Mouse (Mus musculus): ENCODE measurements around the gene Wdr46. TPM values are rescaled to one million over a fixed set of nuclear protein-coding genes. Genes with fewer than 3 reads are reported as not detected.
"Not testable (repeated sequence)": the region's sequence is repeated elsewhere in the genome, so short reads cannot be mapped to it uniquely, and the experiment has no call there.

The Wdr46 gene
- polyA plus RNA-seq, 1 experiment from 2014 or later: 26.5 TPM

DNA sequence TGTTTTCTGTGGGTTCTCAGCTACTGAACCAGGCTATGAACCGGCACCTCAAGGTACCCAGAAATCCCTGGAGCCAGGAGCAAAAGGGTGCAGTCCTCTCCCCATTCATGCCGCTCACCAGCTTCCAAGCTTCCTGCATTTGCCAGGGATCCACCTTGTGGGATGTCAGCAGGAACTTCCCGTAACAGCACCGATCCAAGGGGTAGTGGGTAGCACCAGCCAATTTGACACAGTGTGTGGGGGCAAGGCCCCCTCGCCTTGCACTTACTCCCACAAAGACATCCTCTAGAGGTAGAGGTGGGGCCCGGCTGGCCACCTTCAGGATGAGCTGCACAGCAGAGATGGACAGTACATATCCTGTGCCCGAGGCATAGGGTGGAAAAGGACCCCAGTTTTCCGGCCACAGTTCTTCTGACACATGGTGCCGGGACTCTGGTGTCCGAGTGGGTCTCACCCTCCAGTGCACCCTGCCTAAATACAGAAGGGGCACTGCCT is 9.7 kb downstream of the Wdr46 start:
- Histone ChIP-seq H3K9ac (peak overlapping the region; percentile 61), H3K4me2 (peak overlapping the region; percentile 83), H3K27ac (replicated peaks) (peak overlapping the region; percentile 91), H3K9me3 (no peaks in the 10 kb centered on the region), H3K36me3 (peaks cover 51% of the 10 kb centered on the region), H3K4me1 (replicated peaks) (peaks cover 61% of the 10 kb centered on the region), H3K4me3 (peak overlapping the region; percentile 49), H3K27me3 (no peaks in the 10 kb centered on the region)
- ATAC-seq (ENCODE audit: low FRiP score, low read depth): no peak; the same call in 1 of the 2 replicates
- 78% methylated on average over 10 of the region's 10 CpGs for WGBS

- WGBS: under 1% methylated on average over 43 of the region's 45 CpGs
- Histone ChIP-seq H3K27me3 (no peaks in the 10 kb centered on the region), H3K4me3 (peak within 1 kb of the TSS; percentile 49), H3K4me1 (replicated peaks) (peaks cover 62% of the 10 kb centered on the region), H3K27ac (replicated peaks) (peak within 1 kb of the TSS; percentile 91), H3K4me2 (peak within 1 kb of the TSS; percentile 83), H3K9me3 (no peaks in the 10 kb centered on the region), H3K9ac (peak within 1 kb of the TSS; percentile 61), H3K36me3 (peaks cover 40% of the 10 kb centered on the region)
- peak; percentile 79 for ATAC-seq (ENCODE audit: low FRiP score, low read depth)
Observed at GRCm38 (mm10) chr17:33951021-33951946, 10.8 kb downstream of the Wdr46 start, which contains the start of gene B3galt4. Gene B3galt4 (minus strand): TSS chr17:33951488.

- H3K4me1 ChIP-seq (replicated peaks): peaks cover 69% of the 10 kb centered on the region
Observed at GRCm38 (mm10) chr17:33952015-33952414, 11.6 kb downstream of the Wdr46 start.

GRCm38 (mm10) chr17:33952879-33953278 is 12.4 kb downstream of the Wdr46 start:
- no peak overlapping the region for H3K4me2 ChIP-seq
- no peaks in the 10 kb centered on the region for H3K9me3 ChIP-seq
- peaks cover 30% of the 10 kb centered on the region for H3K36me3 ChIP-seq
- no peak overlapping the region for H3K9ac ChIP-seq
- WGBS: 82% methylated on average over 4 of the region's 4 CpGs
- H3K27ac ChIP-seq (replicated peaks): no peak overlapping the region
- no peak overlapping the region for H3K4me3 ChIP-seq
- no peaks in the 10 kb centered on the region for H3K27me3 ChIP-seq
- peaks cover 70% of the 10 kb centered on the region for H3K4me1 ChIP-seq (replicated peaks)
- ATAC-seq (ENCODE audit: low FRiP score, low read depth): no peak

More at GRCm38 (mm10) chr17:33952015-33952414, 11.6 kb downstream of the Wdr46 start:
- not testable (repeated sequence) for ATAC-seq (ENCODE audit: low FRiP score, low read depth); H3K27me3 ChIP-seq; H3K9me3 ChIP-seq
- Histone ChIP-seq H3K4me2 (peak overlapping the region; percentile 83), H3K36me3 (peaks cover 36% of the 10 kb centered on the region), H3K9ac (peak overlapping the region; percentile 61; the same call in 1 of the 2 replicates), H3K4me3 (peak overlapping the region; percentile 49), H3K27ac (replicated peaks) (peak overlapping the region; percentile 91; the same call in 1 of the 2 replicates)
- WGBS: 79% methylated on average over 13 of the region's 13 CpGs

- Histone ChIP-seq H3K9ac (no peak overlapping the region), H3K4me3 (no peak overlapping the region), H3K9me3 (no peaks in the 10 kb centered on the region), H3K27me3 (no peaks in the 10 kb centered on the region), H3K36me3 (peaks cover 27% of the 10 kb centered on the region), H3K4me2 (no peak overlapping the region), H3K27ac (replicated peaks) (no peak overlapping the region), H3K4me1 (replicated peaks) (peaks cover 70% of the 10 kb centered on the region)
- 86% methylated on average over 3 of the region's 3 CpGs for WGBS
- no peak for ATAC-seq (ENCODE audit: low FRiP score, low read depth)
Observed at GRCm38 (mm10) chr17:33953310-33953709, 12.8 kb downstream of the Wdr46 start.

GRCm38 (mm10) chr17:33953961-33954565 is 13.6 kb downstream of the Wdr46 start:
- ATAC-seq (ENCODE audit: low FRiP score, low read depth): no peak
- peak overlapping the region; percentile 76 for H3K4me3 ChIP-seq
- peak overlapping the region; percentile 86 for H3K4me2 ChIP-seq
- H3K9ac ChIP-seq: peak overlapping the region; percentile 90
- H3K27me3 ChIP-seq: no peaks in the 10 kb centered on the region
- peaks cover 65% of the 10 kb centered on the region for H3K4me1 ChIP-seq (replicated peaks)
- peaks cover 20% of the 10 kb centered on the region for H3K36me3 ChIP-seq
- 0 out of 2 replicates have a peak overlapping the region, but pooled peaks have one; percentile 87 for H3K27ac ChIP-seq (replicated peaks)
- 31% methylated on average over 5 of the region's 5 CpGs for WGBS
- H3K9me3 ChIP-seq: no peaks in the 10 kb centered on the region

GRCm38 (mm10) chr17:33954646-33955554 is 14.4 kb downstream of the Wdr46 start:
- H3K36me3 ChIP-seq: peaks cover 26% of the 10 kb centered on the region
- peak overlapping the region; percentile 90 for H3K9ac ChIP-seq
- no peaks in the 10 kb centered on the region for H3K9me3 ChIP-seq
- H3K27ac ChIP-seq (replicated peaks): peak overlapping the region; percentile 87
- H3K27me3 ChIP-seq: no peaks in the 10 kb centered on the region
- WGBS: under 1% methylated on average over 33 of the region's 33 CpGs
- ATAC-seq (ENCODE audit: low FRiP score, low read depth): peak; percentile 49; the same call in 1 of the 2 replicates
- H3K4me1 ChIP-seq (replicated peaks): peaks cover 57% of the 10 kb centered on the region
- H3K4me3 ChIP-seq: peak overlapping the region; percentile 76
- peak overlapping the region; percentile 86 for H3K4me2 ChIP-seq

DNA sequence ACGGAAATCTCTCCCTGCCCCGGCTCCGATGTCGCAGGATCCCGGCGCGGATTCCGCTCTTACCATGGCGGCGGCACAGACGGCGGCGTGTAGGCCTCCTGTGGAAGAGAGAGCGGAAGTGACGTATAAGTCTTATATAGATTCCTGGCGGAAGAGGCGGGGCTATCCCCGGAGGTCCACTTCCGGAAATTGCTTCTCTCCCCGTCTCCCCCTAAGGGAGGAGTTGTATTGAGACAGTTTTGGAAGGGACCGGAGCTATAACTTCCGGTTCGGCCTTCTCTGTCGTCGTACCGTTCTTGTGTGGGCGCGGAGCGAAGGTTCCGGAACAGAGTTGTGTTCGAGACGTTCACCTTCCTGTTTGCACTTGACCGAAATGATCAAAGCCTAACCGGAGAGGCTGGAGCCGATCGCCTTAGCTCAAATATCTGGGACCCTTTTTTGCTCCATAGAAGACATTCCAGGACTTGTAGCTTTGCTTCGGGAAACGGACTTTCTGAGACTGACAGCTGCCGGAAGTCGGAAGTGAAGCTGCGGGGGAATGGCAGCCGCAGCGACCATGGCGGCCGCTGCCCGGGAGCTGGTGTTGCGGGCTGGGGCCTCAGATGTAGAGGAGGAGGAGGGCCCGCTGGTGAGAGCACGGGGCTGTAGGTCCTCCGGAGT is 15.2 kb downstream of the Wdr46 start, which contains the start of the genes Vps52 and Rps18:
Gene Vps52 (plus strand): TSS at position 258 of the 660 bp plus-strand sequence.
Gene Rps18 (minus strand): TSS at position 447 of the 660 bp plus-strand sequence.
- WGBS: under 1% methylated on average over 50 of the region's 50 CpGs
- ATAC-seq (ENCODE audit: low FRiP score, low read depth): peak; percentile 89
- Histone ChIP-seq H3K27ac (replicated peaks) (peak within 1 kb of the TSS; percentile 94), H3K4me3 (peak within 1 kb of the TSS; percentile 76), H3K9ac (peak within 1 kb of the TSS; percentile 90), H3K9me3 (no peaks in the 10 kb centered on the region), H3K27me3 (no peaks in the 10 kb centered on the region), H3K36me3 (peaks cover 28% of the 10 kb centered on the region), H3K4me2 (peak within 1 kb of the TSS; percentile 86), H3K4me1 (replicated peaks) (peaks cover 49% of the 10 kb centered on the region)

GRCm38 (mm10) chr17:33956336-33956735 is 15.9 kb downstream of the Wdr46 start:
- Histone ChIP-seq H3K27ac (replicated peaks) (peak overlapping the region; percentile 94), H3K4me3 (peak overlapping the region; percentile 76), H3K36me3 (peaks cover 33% of the 10 kb centered on the region), H3K9me3 (no peaks in the 10 kb centered on the region), H3K4me1 (replicated peaks) (peaks cover 45% of the 10 kb centered on the region), H3K27me3 (no peaks in the 10 kb centered on the region), H3K9ac (peak overlapping the region; percentile 79), H3K4me2 (peak overlapping the region; percentile 77)
- WGBS: 9% methylated on average over 10 of the region's 10 CpGs
- no peak for ATAC-seq (ENCODE audit: low FRiP score, low read depth)

GRCm38 (mm10) chr17:33957493-33957892 is 17.0 kb downstream of the Wdr46 start:
- WGBS: 88% methylated on average over 6 of the region's 6 CpGs
- no peak for ATAC-seq (ENCODE audit: low FRiP score, low read depth)
- H3K4me3 ChIP-seq: no peak overlapping the region
- H3K4me1 ChIP-seq (replicated peaks): peaks cover 34% of the 10 kb centered on the region
- no peak overlapping the region for H3K9ac ChIP-seq
- no peaks in the 10 kb centered on the region for H3K27me3 ChIP-seq
- H3K27ac ChIP-seq (replicated peaks): no peak overlapping the region
- H3K4me2 ChIP-seq: no peak overlapping the region
- H3K36me3 ChIP-seq: peaks cover 31% of the 10 kb centered on the region
- H3K9me3 ChIP-seq: no peaks in the 10 kb centered on the region

All from hindbrain, embryonic 15.5 days (tissue).